Mouse (Mus musculus): Measurements from ENCODE around the gene Arl4d. TPM values are rescaled to one million over a fixed set of nuclear protein-coding genes. Genes with fewer than 3 reads are reported as not detected.

Gene Arl4d
- polyA plus RNA-seq, 1 experiment, result 2.5 TPM

- TF ChIP-seq MYOG (IDR thresholded peaks at IDR 0.05; ENCODE audit: control insufficient read depth, extremely low read depth, insufficient read length), result no peak
- peak; percentile 11 for TF ChIP-seq USF1 (IDR thresholded peaks at IDR 0.05; ENCODE audit: low read depth)
- no peak for TF ChIP-seq CEBPB (IDR thresholded peaks at IDR 0.05; ENCODE audit: low read depth)
- peak; percentile 98 for TF ChIP-seq MAX (IDR thresholded peaks at IDR 0.05)
- TF ChIP-seq MYOD1 (IDR thresholded peaks at IDR 0.05; ENCODE audit: control insufficient read depth, insufficient read length, low read depth), result peak; percentile 17
- TF ChIP-seq FOSL1 (IDR thresholded peaks at IDR 0.05; ENCODE audit: insufficient read depth, low read length, poor library complexity, severe bottlenecking), result no peak
- Histone ChIP-seq H3K27me3 (ENCODE audit: control insufficient read depth, insufficient read depth, insufficient read length) (no peaks in the 10 kb centered on the region), H3K79me2 (ENCODE audit: control insufficient read depth, insufficient read depth) (no peaks in the 10 kb centered on the region), H3K79me3 (ENCODE audit: low read depth) (no peaks in the 10 kb centered on the region), H3K36me3 (ENCODE audit: control insufficient read depth, insufficient read depth) (no peaks in the 10 kb centered on the region), H3ac (ENCODE audit: control insufficient read depth, insufficient read length, low read depth) (no peak overlapping the region), H3K4me3 (ENCODE audit: insufficient read depth, poor library complexity, severe bottlenecking) (no peak overlapping the region)
Measured at GRCm38 (mm10) chr11:101687351-101688301, 22.3 kb downstream of the Arl4d start.

DNA sequence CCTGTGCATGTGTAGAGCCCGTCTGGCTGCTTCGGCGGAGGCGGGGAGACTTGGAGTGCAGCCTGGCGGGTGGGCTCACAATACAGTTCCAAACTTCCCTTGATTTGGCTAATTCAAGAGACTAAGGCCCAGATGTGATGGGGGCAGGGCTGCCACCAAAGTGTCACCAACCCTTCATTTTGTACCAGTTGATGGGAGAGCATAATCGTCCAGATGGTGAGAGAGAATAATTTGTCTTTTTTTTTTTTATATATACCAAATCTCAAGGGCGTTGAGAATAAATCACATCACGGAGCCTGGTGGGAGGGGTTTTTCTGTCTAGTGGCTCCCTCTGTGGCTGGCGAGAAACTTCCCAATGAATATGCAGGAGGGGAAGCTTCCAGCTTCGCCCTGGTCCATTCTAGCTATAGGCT, 24.4 kb downstream of the Arl4d start:
- H3ac ChIP-seq (ENCODE audit: control insufficient read depth, insufficient read length, low read depth), result no peak overlapping the region
- H3K79me3 ChIP-seq (ENCODE audit: low read depth), result no peaks in the 10 kb centered on the region
- no peaks in the 10 kb centered on the region for H3K79me2 ChIP-seq (ENCODE audit: control insufficient read depth, insufficient read depth)
- no peaks in the 10 kb centered on the region for H3K36me3 ChIP-seq (ENCODE audit: control insufficient read depth, insufficient read depth)
- TF ChIP-seq CEBPB (IDR thresholded peaks at IDR 0.05; ENCODE audit: low read depth) (no peak), CTCF (IDR thresholded peaks at IDR 0.05; ENCODE audit: control insufficient read depth, insufficient read depth, insufficient read length) (no peak), MYOG (IDR thresholded peaks at IDR 0.05; ENCODE audit: control insufficient read depth, extremely low read depth, insufficient read length) (no peak), FOSL1 (IDR thresholded peaks at IDR 0.05; ENCODE audit: insufficient read depth, low read length, poor library complexity, severe bottlenecking) (no peak), MAX (IDR thresholded peaks at IDR 0.05) (no peak), USF1 (IDR thresholded peaks at IDR 0.05; ENCODE audit: low read depth) (no peak), MYOD1 (IDR thresholded peaks at IDR 0.05; ENCODE audit: control insufficient read depth, insufficient read length, low read depth) (no peak)
- H3K27me3 ChIP-seq (ENCODE audit: control insufficient read depth, insufficient read depth, insufficient read length), result no peaks in the 10 kb centered on the region
- no peak overlapping the region for H3K4me3 ChIP-seq (ENCODE audit: insufficient read depth, poor library complexity, severe bottlenecking)

- Histone ChIP-seq H3K79me3 (ENCODE audit: low read depth) (no peaks in the 10 kb centered on the region), H3K4me3 (ENCODE audit: insufficient read depth, poor library complexity, severe bottlenecking) (no peak overlapping the region), H3K79me2 (ENCODE audit: control insufficient read depth, insufficient read depth) (no peaks in the 10 kb centered on the region), H3ac (ENCODE audit: control insufficient read depth, insufficient read length, low read depth) (no peak overlapping the region), H3K36me3 (ENCODE audit: control insufficient read depth, insufficient read depth) (no peaks in the 10 kb centered on the region), H3K27me3 (ENCODE audit: control insufficient read depth, insufficient read depth, insufficient read length) (no peaks in the 10 kb centered on the region)
- no peak for TF ChIP-seq FOSL1 (IDR thresholded peaks at IDR 0.05; ENCODE audit: insufficient read depth, low read length, poor library complexity, severe bottlenecking)
- TF ChIP-seq CTCF (IDR thresholded peaks at IDR 0.05; ENCODE audit: control insufficient read depth, insufficient read depth, insufficient read length), result no peak
- TF ChIP-seq USF1 (IDR thresholded peaks at IDR 0.05; ENCODE audit: low read depth), result no peak
Measured at GRCm38 (mm10) chr11:101690326-101690725, 25.0 kb downstream of the Arl4d start.

DNA sequence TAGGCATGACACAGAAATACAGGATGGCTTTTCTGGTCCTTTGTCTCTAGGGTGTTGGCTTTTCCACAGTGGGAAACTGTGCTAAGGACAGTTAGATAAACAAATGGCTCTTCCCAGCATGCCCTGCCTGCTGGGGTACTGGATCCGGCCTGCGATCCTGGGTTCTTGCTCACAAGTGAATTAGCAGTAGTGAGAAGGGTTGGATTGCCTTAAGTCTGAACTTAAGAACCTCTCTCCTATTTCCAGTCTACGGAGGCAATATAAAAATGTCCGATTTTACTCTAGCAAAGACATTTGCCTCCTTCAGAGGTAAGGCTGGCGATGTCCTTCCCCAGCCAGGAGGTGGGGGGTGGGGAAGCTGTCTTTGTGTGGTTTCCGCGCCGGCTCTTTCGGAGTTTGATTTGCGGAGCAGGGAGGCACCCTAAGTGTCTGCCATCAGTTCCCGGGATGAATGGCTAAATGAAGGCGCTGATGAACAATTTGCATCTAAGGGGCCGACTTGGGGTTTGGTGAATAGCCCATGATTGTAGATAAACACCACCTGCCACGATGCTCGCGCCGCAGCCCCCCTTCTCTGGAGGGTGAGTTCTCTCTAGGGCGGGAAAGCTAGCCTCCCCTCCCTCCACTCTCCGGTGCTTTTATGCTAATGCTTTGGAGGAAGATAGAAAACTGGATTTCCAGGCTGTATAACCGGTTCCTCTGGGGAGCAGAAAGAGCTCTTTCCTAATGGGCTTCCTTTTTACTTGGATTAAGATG, 30.7 kb downstream of the Arl4d start:
- no peaks in the 10 kb centered on the region for H3K79me3 ChIP-seq (ENCODE audit: low read depth)
- H3K36me3 ChIP-seq (ENCODE audit: control insufficient read depth, insufficient read depth), result no peaks in the 10 kb centered on the region
- TF ChIP-seq USF1 (IDR thresholded peaks at IDR 0.05; ENCODE audit: low read depth), result no peak
- TF ChIP-seq FOSL1 (IDR thresholded peaks at IDR 0.05; ENCODE audit: insufficient read depth, low read length, poor library complexity, severe bottlenecking), result no peak
- no peak for TF ChIP-seq CEBPB (IDR thresholded peaks at IDR 0.05; ENCODE audit: low read depth)
- no peak for TF ChIP-seq MYOD1 (IDR thresholded peaks at IDR 0.05; ENCODE audit: control insufficient read depth, insufficient read length, low read depth)
- no peak for TF ChIP-seq MAX (IDR thresholded peaks at IDR 0.05)
- no peak for TF ChIP-seq MYOG (IDR thresholded peaks at IDR 0.05; ENCODE audit: control insufficient read depth, extremely low read depth, insufficient read length)
- TF ChIP-seq CTCF (IDR thresholded peaks at IDR 0.05; ENCODE audit: control insufficient read depth, insufficient read depth, insufficient read length), result no peak
- H3K27me3 ChIP-seq (ENCODE audit: control insufficient read depth, insufficient read depth, insufficient read length), result no peaks in the 10 kb centered on the region
- no peak overlapping the region for H3K4me3 ChIP-seq (ENCODE audit: insufficient read depth, poor library complexity, severe bottlenecking)
- H3K79me2 ChIP-seq (ENCODE audit: control insufficient read depth, insufficient read depth), result no peaks in the 10 kb centered on the region
- no peak overlapping the region for H3ac ChIP-seq (ENCODE audit: control insufficient read depth, insufficient read length, low read depth)

DNA sequence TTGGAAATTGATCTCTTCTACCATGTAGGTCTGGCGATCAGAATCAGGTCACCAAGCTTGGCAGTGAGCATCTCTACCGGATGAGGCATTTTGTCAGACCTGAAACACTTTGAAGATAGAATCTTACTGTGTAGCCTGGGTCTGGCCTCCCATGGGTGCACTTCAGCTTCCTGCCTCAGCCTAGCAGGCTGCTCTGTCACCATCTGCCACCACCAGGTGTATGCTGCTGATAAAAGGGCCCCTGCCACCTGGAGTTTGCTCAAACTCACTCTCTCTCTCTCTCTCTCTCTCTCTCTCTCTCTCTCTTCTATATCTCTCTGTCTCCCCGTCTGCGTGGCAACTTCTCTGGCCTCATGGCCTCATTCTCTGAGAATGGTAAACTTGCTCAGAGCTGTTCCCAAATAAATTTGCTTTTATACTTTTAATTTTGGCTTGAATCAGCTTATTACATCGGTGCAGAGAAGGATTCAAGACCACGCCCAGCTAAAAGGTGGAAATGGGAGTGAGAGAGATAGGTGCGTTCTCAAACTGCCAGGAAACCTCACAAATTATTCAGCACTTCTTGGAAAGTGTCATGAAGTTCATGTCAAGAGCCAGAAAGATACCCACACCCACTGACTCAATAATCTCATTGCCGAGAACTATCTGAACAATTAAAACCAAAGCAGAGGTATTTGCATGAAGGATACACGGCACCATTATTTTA, 32.0 kb downstream of the Arl4d start:
- Histone ChIP-seq H3K79me3 (ENCODE audit: low read depth) (no peaks in the 10 kb centered on the region), H3K79me2 (ENCODE audit: control insufficient read depth, insufficient read depth) (no peaks in the 10 kb centered on the region), H3K4me3 (ENCODE audit: insufficient read depth, poor library complexity, severe bottlenecking) (no peak overlapping the region), H3K36me3 (ENCODE audit: control insufficient read depth, insufficient read depth) (no peaks in the 10 kb centered on the region), H3K27me3 (ENCODE audit: control insufficient read depth, insufficient read depth, insufficient read length) (no peaks in the 10 kb centered on the region), H3ac (ENCODE audit: control insufficient read depth, insufficient read length, low read depth) (no peak overlapping the region)
- TF ChIP-seq USF1 (IDR thresholded peaks at IDR 0.05; ENCODE audit: low read depth), result no peak
- TF ChIP-seq MYOG (IDR thresholded peaks at IDR 0.05; ENCODE audit: control insufficient read depth, extremely low read depth, insufficient read length), result no peak
- TF ChIP-seq CEBPB (IDR thresholded peaks at IDR 0.05; ENCODE audit: low read depth), result no peak
- TF ChIP-seq MYOD1 (IDR thresholded peaks at IDR 0.05; ENCODE audit: control insufficient read depth, insufficient read length, low read depth), result no peak
- TF ChIP-seq CTCF (IDR thresholded peaks at IDR 0.05; ENCODE audit: control insufficient read depth, insufficient read depth, insufficient read length), result no peak
- no peak for TF ChIP-seq FOSL1 (IDR thresholded peaks at IDR 0.05; ENCODE audit: insufficient read depth, low read length, poor library complexity, severe bottlenecking)
- TF ChIP-seq MAX (IDR thresholded peaks at IDR 0.05), result no peak
